In genomic region chr15:88972300-88972699, GRCm38 (mm10) we compare ENCODE assay signal across 26 mouse cellular contexts. TPM values are rescaled to one million over a fixed set of nuclear protein-coding genes. Genes with fewer than 3 reads are reported as not detected.
DNase-seq lines count a peak whose midpoint lies in the region; ATAC-seq lines count a peak whose summit lies in the region.
"Had no signal": no experiment of that assay in that cellular context is flagged by ENCODE, and none has a peak within 500 bp of the region (broad histone marks: within the 10 kb centered on the region; RNA-seq: fewer than 3 reads in every experiment).

No protein-coding gene starts in this region.

- ATAC-seq in CD4-positive, CD25-positive, alpha-beta regulatory T cell, adult 4 months = no peak
- ATAC-seq: activated CD4-positive, CD25-positive, alpha-beta regulatory T cell, adult 4 months; forebrain, embryonic 14.5 days; forebrain, embryonic 16.5 days; Patski had no signal

- peak; percentile 2 for DNase-seq in CD4-positive, CD25-positive, alpha-beta regulatory T cell, adult 2 months (ENCODE audit: low read depth, low spot score)
- peak; percentile 71 for DNase-seq in fat pad, adult 2 months (ENCODE audit: extremely low read depth, low read depth, low spot score)
- peak; percentile 8 for DNase-seq in induced T-regulatory cell, adult 2 months (ENCODE audit: low read depth)
- DNase-seq in left cerebral cortex, adult 8-10 months (ENCODE audit: low spot score in 2 of 2) = no peak
- DNase-seq: adrenal gland, adult 8-10 months; adrenal gland, postnatal 14 days; adrenal gland, postnatal 36 days; B cell, adult 2 months; cerebellum, adult 11-12 months; cerebellum, adult 2 months; cerebellum, adult 9-10 months; cerebellum, postnatal 10 days; cerebellum, postnatal 25 days had no signal

RNA-seq across cellular contexts. Expression of gene Mlc1, which starts 6.5 kb away (rescaled TPM):
- not detected for polyA plus RNA-seq in CD4-positive, CD25-positive, alpha-beta regulatory T cell, adult 4 months (2017; shearing (Covaris generic))
- total RNA-seq in left cerebral cortex, adult 8-10 months (2022) = 100 to 1,000 TPM; 112 to 127 (median 115) TPM
- total RNA-seq: adrenal gland, adult 18-20 months; adrenal gland, postnatal 14 days; adrenal gland, postnatal 36 days; CH12.LX had no signal
- polyA plus RNA-seq: activated CD4-positive, CD25-positive, alpha-beta regulatory T cell, adult 4 months; G1E had no signal

RNA-seq across cellular contexts. Expression of gene Mov10l1, which starts 10.4 kb away (rescaled TPM):
- polyA plus RNA-seq in CD4-positive, CD25-positive, alpha-beta regulatory T cell, adult 4 months (2017; shearing (Covaris generic)) = not detected
- not detected for total RNA-seq in left cerebral cortex, adult 8-10 months (2022)
- total RNA-seq: adrenal gland, adult 18-20 months; adrenal gland, adult 8-10 months; adrenal gland, postnatal 14 days; adrenal gland, postnatal 36 days; CH12.LX; G1E had no signal
- polyA plus RNA-seq: activated CD4-positive, CD25-positive, alpha-beta regulatory T cell, adult 4 months; cortical plate, adult 2 months; forebrain, embryonic 10.5 days; forebrain, embryonic 12.5 days; forebrain, embryonic 14.5 days; forebrain, embryonic 16.5 days; frontal cortex, adult 2 months; G1E; Patski had no signal

RNA-seq across cellular contexts. Expression of gene Ttll8, which starts 18.1 kb away (rescaled TPM):
- polyA plus RNA-seq in CD4-positive, CD25-positive, alpha-beta regulatory T cell, adult 4 months (2017; shearing (Covaris generic)) = not detected
- total RNA-seq in left cerebral cortex, adult 8-10 months (2022) = 1 to 10 TPM; 1.5 to 1.8 (median 1.8) TPM
- total RNA-seq: adrenal gland, adult 8-10 months; adrenal gland, postnatal 14 days; CH12.LX had no signal
- polyA plus RNA-seq: activated CD4-positive, CD25-positive, alpha-beta regulatory T cell, adult 4 months; embryonic facial prominence, embryonic 11.5 days; forebrain, embryonic 10.5 days; G1E had no signal

Comparison
In these comparisons a context has a peak if more than half of its experiments do, and no peak if none do; other contexts are left out.
1. DNase-seq: peak in CD4-positive, CD25-positive, alpha-beta regulatory T cell, adult 2 months (single experiment), fat pad, adult 2 months (single experiment) and induced T-regulatory cell, adult 2 months (single experiment); none in left cerebral cortex, adult 8-10 months (0 of 2).